ENCODE assay signal across 27 mouse cellular contexts in genomic region chr1:119187301-119187700, GRCm38 (mm10).
"Had no signal": no experiment of that assay in that cellular context is flagged by ENCODE, and none has a peak within 500 bp of the region (broad histone marks: within the 10 kb centered on the region; RNA-seq: fewer than 3 reads in every experiment).

No protein-coding gene starts in this region.

- H3K4me3 ChIP-seq: embryonic facial prominence, embryonic 10.5 days; embryonic facial prominence, embryonic 12.5 days; embryonic facial prominence, embryonic 13.5 days; embryonic facial prominence, embryonic 15.5 days; erythroblast, embryonic 14.5 days; forebrain, embryonic 10.5 days; forebrain, embryonic 12.5 days; forebrain, embryonic 13.5 days; forebrain, embryonic 15.5 days; gastrocnemius, adult 2 months; heart, adult 2 months; heart, embryonic 10.5 days had no signal

- DNase-seq: cerebellum, adult 9-10 months; cerebellum, adult 9-11 months; cerebellum, postnatal 10 days; cerebellum, postnatal 14 days; cerebellum, postnatal 25 days; cerebellum, postnatal 36 days; embryo, embryonic 11 days; forebrain, postnatal 0 days; gastrocnemius, adult 2 months; gastrocnemius, postnatal 10 days; gastrocnemius, postnatal 14 days; gastrocnemius, postnatal 25 days; gastrocnemius, postnatal 36 days; heart, adult 11 months; heart, adult 18-20 months; heart, adult 2 months had no signal

- ATAC-seq: forebrain, embryonic 13.5 days; forebrain, embryonic 14.5 days; forebrain, embryonic 15.5 days; forebrain, postnatal 0 days had no signal

- H3K27me3 ChIP-seq: forebrain, embryonic 13.5 days; forebrain, embryonic 15.5 days had no signal

- H3K9ac ChIP-seq: embryonic facial prominence, embryonic 12.5 days; embryonic facial prominence, embryonic 13.5 days; embryonic facial prominence, embryonic 15.5 days; forebrain, embryonic 12.5 days; forebrain, embryonic 13.5 days; forebrain, embryonic 15.5 days; forebrain, postnatal 0 days had no signal

- H3K9me3 ChIP-seq: embryonic facial prominence, embryonic 10.5 days; embryonic facial prominence, embryonic 12.5 days; embryonic facial prominence, embryonic 13.5 days; embryonic facial prominence, embryonic 15.5 days; forebrain, embryonic 10.5 days; forebrain, embryonic 12.5 days; forebrain, embryonic 13.5 days; forebrain, embryonic 15.5 days; heart, embryonic 10.5 days had no signal

- H3K4me2 ChIP-seq: embryonic facial prominence, embryonic 12.5 days; embryonic facial prominence, embryonic 13.5 days; embryonic facial prominence, embryonic 15.5 days; forebrain, embryonic 12.5 days; forebrain, embryonic 13.5 days; forebrain, embryonic 15.5 days had no signal

- H3K36me3 ChIP-seq: embryonic facial prominence, embryonic 10.5 days; embryonic facial prominence, embryonic 12.5 days; embryonic facial prominence, embryonic 13.5 days; embryonic facial prominence, embryonic 15.5 days; forebrain, embryonic 10.5 days; forebrain, embryonic 12.5 days; forebrain, embryonic 15.5 days; heart, embryonic 10.5 days had no signal

- H3K27ac ChIP-seq: embryonic facial prominence, embryonic 10.5 days; embryonic facial prominence, embryonic 12.5 days; embryonic facial prominence, embryonic 13.5 days; embryonic facial prominence, embryonic 15.5 days; forebrain, embryonic 10.5 days; forebrain, embryonic 12.5 days; forebrain, embryonic 13.5 days; forebrain, embryonic 15.5 days; gastrocnemius, adult 2 months; heart, adult 2 months; heart, embryonic 10.5 days had no signal
